Mouse (Mus musculus) neural tube, embryonic 10.5 days (tissue): ENCODE measurements around the gene Brpf3.

ENCODE experiments used
- DNase-seq: peaks from one replicate; pipeline ENCODE4 v3.0.0-alpha.2; 2017; ENCODE audit warnings: low spot score; ENCODE audit errors: extremely low spot score

Gene Brpf3

GRCm38 (mm10) chr17:28872322-28872721 is 71.4 kb downstream of the Brpf3 start:
- no peak for DNase-seq

- no peak for DNase-seq
Observed at GRCm38 (mm10) chr17:28874216-28874615, 73.3 kb downstream of the Brpf3 start.

DNA sequence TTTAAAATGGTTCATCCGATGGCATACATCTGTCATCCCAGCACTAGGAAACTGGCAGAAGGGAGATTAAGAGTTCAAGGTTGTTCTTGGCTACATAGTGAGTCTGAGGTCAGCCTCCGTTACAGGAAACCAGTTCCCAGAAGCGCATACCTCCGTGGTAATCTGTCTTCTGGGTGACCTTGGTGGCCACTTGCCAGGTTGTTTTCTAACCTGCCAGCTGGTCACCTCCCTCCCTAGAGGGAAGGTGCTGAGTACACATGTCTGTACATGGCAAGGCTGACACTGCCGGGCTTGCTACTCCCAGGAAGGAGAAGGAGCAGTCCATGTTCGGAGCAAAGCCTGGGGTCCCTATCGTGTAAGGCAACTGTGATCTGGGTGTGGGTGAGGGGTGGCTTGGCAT is 73.9 kb downstream of the Brpf3 start:
- DNase-seq, result no peak

- DNase-seq, result no peak
Observed at GRCm38 (mm10) chr17:28875316-28875715, 74.4 kb downstream of the Brpf3 start.

GRCm38 (mm10) chr17:28876331-28876730 is 75.4 kb downstream of the Brpf3 start:
- no peak for DNase-seq

- DNase-seq, result peak; percentile 39
Observed at GRCm38 (mm10) chr17:28876821-28877220, 75.9 kb downstream of the Brpf3 start.

- peak; percentile 86 for DNase-seq
Observed at GRCm38 (mm10) chr17:28879931-28880391, 79.1 kb downstream of the Brpf3 start.

- peak; percentile 62 for DNase-seq
Observed at GRCm38 (mm10) chr17:28882316-28882715, 81.4 kb downstream of the Brpf3 start.

GRCm38 (mm10) chr17:28882810-28883209 is 81.9 kb downstream of the Brpf3 start:
- DNase-seq, result no peak

DNA sequence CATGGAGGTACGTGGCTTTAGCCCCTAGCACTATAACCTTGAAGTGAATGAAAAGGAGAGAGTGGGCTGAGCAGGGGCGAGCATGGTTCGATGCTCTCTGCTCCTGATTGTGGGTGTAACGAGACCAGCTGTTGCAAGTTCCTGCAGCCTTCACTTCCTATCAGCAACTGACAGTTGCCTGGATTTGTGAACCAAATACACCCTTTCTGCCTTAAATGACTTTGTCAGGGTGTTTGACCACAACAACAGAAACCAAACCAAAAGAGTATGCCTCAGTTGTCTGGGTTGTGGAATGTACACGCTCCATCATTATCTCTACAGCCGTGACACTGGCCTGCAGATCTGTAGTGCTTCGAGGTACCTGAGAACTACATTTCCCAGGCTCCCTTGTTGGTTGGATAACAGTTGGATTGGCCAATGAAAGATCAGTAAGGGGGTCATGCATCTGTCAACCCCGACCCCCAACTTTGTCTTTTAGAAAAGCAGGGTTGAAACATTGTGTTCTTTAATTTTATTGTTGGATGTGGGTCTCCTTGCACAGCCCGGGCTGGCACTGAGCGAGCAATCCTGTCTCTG is 83.1 kb downstream of the Brpf3 start:
- DNase-seq, result no peak

DNA sequence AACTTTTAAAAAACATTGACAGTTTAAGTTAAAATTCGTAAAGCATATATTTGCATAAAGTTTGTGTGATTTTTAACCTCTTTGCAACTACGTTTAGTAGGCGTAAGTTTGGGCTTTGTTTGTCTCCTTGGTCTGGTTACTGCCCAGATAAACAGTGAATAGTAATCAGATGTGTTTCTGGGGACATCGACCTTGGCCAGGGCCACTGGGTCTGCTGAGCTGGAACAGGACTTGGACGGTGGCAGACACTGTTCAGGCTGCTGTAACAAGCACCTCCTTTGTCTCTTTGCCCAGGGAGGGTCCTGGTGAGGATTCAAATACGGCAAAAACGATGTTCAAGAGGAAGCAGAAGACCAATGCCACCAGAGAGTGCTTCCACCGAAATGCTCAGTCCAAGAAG is 84.3 kb downstream of the Brpf3 start:
- DNase-seq, result no peak

DNA sequence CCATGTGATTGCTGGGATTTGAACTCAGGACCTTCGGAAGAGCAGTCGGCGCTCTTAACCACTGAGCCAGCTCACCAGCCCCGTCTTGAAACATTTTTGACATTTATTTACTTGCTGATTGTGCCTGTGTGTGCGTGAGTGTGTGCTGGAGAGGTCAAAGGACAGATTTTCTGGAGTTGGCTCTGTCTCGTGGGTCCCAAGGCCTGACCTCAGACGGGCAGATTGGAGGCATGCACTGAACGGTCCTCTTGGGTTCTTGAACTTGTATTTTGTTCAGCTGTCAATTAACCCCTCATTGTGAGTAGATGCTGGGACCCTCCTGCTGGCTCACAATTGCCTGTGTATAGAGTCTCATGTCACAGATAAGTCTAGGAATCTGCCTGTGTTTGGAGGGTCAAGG is 85.4 kb downstream of the Brpf3 start:
- DNase-seq, result no peak
